Mouse (Mus musculus) embryonic stem cell, embryonic (primary cell): ENCODE data around the gene Madd.

Experiments used
- CTCF ChIA-PET, 4 experiments: fragments of 300-600 bp in 2 of 4; fragments of 350-600 bp in 2 of 4; sonication (Branson Sonifier 250); formaldehyde crosslinking; loops; one replicate each; lab custom pipeline; 2022; ENCODE audit warnings: inconsistent platforms in 2 of 4; lab: Charles Lee
- POLR2A ChIA-PET, 4 experiments: fragments of 300-600 bp in 2 of 4; fragments of 350-600 bp in 2 of 4; sonication (Branson Sonifier 250); formaldehyde crosslinking; loops; one replicate each; lab custom pipeline; 2022; ENCODE audit warnings: antibody characterized with exemption in 4 of 4, inconsistent platforms in 1 of 4; lab: Charles Lee

Madd gene

DNA sequence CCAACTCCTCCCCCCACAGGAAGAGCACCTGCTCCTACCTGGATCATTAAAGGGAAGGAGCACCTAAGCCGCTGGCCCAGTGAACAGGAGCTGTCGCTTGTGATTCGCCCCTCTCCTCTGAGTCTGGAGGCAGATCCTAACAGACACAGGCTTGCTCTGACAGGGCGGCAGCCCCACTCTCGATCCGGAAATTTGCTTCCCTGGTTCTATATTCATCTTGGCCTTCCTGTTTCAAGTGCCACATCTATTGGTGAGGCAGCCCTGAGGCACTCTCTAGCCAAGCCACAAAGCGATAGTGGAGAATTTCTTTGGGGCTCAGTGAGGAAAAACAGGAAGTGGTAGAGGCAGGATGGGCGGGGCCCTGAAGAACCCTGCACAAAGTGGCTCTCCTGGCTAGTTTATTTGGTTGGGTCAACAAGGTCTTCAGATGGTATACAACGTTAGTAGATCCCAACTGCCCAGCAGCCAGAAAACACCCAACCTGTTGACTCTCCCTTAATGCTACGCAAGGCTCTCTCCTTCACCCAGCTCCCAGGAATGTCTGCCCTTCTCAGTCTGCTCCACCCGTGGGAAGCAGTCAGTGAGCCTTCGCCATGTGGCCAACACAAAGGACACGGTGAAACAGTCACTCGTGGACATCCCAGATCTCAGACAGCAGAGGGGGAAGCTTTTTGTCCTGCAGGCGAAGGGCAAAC is at the start of gene Madd:
Gene Madd (minus strand): TSS at position 127 of the 695 bp plus-strand sequence.
- POLR2A ChIA-PET: interaction anchor here in 3 of 4 experiments (0.6 to 3.0 kb wide), 20 partner anchors 9 to 571 kb away, joined by 3 to 26 read pairs (median 4); partner anchors contain the start of genes Acp2 (in 2 of the 3), Ddb2 (in 2 of the 3), Nr1h3 (in 2 of the 3) and Arfgap2 (in 1 of the 3)
- CTCF ChIA-PET: interaction anchor here (0.6 to 3.1 kb wide), 10 partner anchors 10 to 462 kb away, joined by 3 to 13 read pairs (median 4); partner anchors contain the start of gene Ckap5 (in 1 of the 4)

DNA sequence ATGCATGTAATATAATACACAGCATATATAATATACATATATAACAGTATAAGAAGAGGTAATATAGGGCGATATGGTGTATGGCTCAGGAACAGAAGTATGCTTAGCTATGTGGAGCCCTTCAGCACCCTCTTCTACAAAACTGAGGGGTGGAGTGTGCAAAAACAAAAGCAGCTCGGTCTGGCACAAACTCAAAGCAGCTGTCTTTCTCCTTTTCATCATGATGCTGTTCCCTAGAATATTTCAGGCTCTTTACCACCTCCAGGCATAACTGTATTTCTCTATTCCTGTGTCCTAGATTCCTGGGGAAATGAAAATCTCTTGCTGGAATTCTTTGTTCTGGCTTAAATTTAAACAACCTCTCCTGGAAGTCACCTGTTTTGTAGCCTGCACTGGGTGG is 46.1 kb upstream of the Madd start:
- POLR2A ChIA-PET: interaction anchor here in 2 of 4 experiments (0.5 to 0.7 kb wide), 4 partner anchors 11 to 296 kb away, joined by 3 to 15 read pairs (median 4); no protein-coding TSS in a partner anchor
- CTCF ChIA-PET: interaction anchor here (0.6 to 1.0 kb wide), 4 partner anchors 30 to 688 kb away, joined by 3 to 5 read pairs (median 4); no protein-coding TSS in a partner anchor

DNA sequence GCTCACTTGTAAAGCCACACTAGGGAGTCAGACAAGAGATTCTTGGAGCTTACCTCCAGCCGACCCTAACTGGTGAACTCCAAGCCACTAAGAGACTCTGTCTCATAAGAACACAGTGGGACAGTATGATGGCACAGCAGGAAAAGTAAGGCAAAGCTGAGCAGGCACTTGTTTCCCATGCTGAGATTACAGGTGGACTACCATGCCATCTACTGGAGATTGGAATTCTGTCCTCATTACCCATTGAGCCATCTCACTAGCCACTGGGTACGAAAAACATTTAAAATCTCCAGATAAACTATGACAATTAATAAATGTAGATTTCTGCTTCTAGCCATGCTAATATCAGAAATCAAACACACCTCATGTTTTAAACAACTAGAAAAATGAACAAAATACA is 40.0 kb upstream of the Madd start:
- ChIA-PET CTCF (interaction anchor here in 2 of 4 experiments (0.8 to 2.9 kb wide), 3 partner anchors 108 to 257 kb away, joined by 3 to 14 read pairs (median 10); no protein-coding TSS in a partner anchor), POLR2A (interaction anchor here in 3 of 4 experiments (0.6 to 5.9 kb wide), 9 partner anchors 12 to 237 kb away, joined by 3 to 47 read pairs (median 6); partner anchors contain the start of genes Ddb2 (in 2 of the 3), Acp2 (in 1 of the 3) and Nr1h3 (in 1 of the 3))

DNA sequence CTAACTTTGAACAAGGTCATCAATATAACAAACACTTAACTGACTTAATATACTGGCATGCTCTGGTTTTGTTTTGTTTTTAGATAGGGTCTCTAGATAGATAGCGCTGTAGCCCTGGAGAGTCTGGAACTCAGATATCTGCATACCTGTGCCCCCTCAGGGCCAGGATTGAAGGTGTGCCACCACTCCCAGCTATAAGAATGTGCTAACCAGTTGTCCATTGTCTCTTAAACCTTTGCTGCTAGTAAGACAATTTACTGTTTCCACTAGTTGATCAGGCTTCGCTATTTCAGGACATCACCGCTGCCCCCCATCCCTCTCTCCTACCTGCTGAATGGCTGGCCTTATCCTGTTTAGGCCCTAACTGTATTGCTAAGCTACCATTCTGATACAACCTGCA is 36.9 kb upstream of the Madd start:
- ChIA-PET CTCF (no interaction called here), POLR2A (interaction anchor here in 2 of 4 experiments (0.9 to 5.9 kb wide), 4 partner anchors 15 to 44 kb away, joined by 4 to 47 read pairs (median 4); partner anchors contain the start of genes Acp2 (in 2 of the 2), Nr1h3 (in 2 of the 2), Arfgap2 (in 1 of the 2) and Ddb2 (in 1 of the 2))

DNA sequence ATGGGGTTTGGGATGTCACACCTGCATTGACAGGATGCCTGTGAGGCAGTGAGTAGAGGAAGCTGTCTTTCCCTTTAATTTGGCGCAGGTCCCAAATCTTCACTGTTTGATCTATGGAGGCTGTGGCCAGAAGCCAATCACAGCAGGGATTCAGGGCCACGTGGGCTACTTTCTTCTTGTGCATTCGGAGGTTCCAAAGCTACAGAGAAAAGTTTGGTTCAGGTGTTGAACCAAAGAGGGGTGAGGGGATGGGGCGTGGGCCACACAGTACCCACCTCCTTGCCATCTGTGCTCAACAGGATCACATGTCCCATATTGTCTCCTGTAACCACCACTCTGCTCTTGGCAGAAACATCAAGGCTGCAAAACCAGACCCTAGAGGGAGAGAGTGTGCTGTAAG is 33.4 kb upstream of the Madd start:
- CTCF ChIA-PET: interaction anchor here in 3 of 4 experiments (0.6 to 1.0 kb wide), 4 partner anchors 18 to 153 kb away, joined by 3 to 8 read pairs (median 3); no protein-coding TSS in a partner anchor

DNA sequence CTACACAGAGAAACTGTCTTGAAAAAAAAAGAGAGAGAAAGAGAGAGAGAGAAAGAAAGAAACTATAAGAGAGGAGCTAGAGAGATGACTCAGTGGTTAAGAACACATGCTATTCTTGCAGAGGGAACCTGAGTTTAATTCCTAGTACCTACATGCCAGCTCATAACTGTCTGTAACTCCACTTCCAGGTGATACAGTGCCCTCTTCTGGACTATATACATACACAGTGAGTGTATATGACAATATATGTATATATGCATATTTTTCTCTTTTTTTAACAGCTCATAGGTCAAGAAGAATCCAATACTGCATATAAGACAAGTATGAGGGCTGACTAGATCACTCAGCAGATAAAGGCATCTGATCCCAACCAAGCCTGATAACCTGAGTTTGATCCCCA is 29.7 kb upstream of the Madd start:
- ChIA-PET CTCF (interaction anchor here in 2 of 4 experiments (0.6 to 1.8 kb wide), 4 partner anchors 18 to 98 kb away, joined by 3 to 10 read pairs (median 6); no protein-coding TSS in a partner anchor), POLR2A (interaction anchor here in 2 of 4 experiments (0.5 to 2.3 kb wide), 7 partner anchors 10 to 251 kb away, joined by 3 to 10 read pairs (median 3); partner anchors contain the start of genes Ddb2 (in 1 of the 2) and Madd (in 1 of the 2))

More for the DNA sequence above, 33.4 kb upstream of the Madd start:
- POLR2A ChIA-PET: interaction anchor here in 2 of 4 experiments (1.2 to 3.7 kb wide), 8 partner anchors 9 to 106 kb away, joined by 3 to 13 read pairs (median 6); partner anchors contain the start of genes Ddb2 (in 2 of the 2), Acp2 (in 1 of the 2) and Nr1h3 (in 1 of the 2)

DNA sequence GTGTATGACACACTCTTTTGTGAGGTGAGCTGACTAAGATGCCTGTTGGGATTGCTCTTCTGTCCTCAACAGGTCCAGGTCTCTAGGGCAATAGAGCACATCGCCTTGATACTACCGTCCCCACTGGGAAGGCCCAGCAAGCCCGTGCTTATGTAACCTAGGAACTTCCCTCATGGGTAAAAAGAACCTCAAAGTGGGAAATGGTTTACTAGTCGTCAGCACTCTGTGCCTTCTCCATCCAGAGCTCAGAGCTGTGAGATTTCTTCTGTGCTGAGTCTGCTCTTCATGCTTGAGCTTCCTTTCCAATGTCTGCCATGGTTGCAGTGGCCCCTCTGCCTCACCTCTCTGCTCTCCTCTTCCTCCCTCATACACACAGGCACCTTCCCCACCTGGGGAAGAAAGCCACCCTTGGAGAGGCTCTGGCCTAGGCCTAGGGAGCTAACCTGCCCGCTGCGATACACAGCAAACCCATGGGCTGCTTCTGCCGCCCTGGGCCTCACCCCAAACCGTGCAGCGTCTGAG is 22.7 kb upstream of the Madd start:
- ChIA-PET POLR2A (interaction anchor here in 3 of 4 experiments (0.8 to 1.7 kb wide), 9 partner anchors 11 to 252 kb away, joined by 3 to 7 read pairs (median 3); partner anchors contain the start of genes Ddb2 (in 3 of the 3), Arfgap2 (in 1 of the 3) and Slc39a13 (in 1 of the 3)), CTCF (no interaction called here)

DNA sequence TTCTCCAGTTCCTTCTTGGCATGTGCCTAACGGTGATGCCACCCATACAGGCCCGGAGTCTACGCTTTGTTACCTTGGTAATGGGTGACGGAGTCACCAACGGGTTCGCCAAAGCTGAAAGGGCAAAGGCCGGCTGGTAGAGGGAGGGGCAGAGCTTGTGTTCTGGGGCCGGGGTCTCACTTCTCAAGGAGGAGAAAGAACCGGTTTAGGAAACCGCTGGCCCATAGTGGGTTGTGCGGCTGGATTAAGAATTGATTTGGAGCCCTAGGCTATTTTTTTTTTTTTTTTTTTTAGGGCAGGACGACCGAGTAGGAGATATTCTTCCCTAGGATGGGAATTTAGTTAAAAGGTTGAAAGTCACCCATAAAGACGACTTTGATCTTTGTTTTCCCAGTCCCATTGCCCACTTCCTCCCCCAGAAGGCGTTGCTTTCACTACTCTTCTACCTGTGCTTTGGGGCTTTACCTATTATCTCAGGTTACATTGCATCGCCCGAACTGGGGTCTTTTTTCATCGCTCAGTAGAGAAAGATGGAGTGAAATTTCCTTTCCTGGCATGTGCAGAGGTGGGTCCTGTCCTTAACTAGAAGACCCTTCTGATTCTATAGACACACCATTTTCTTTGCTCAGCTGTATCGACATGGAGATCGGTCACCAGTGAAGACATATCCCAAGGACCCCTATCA is 19.5 kb upstream of the Madd start:
- POLR2A ChIA-PET: interaction anchor here (0.6 to 3.8 kb wide), 48 partner anchors 8 to 447 kb away, joined by 3 to 35 read pairs (median 4); partner anchors contain the start of genes Ddb2 (in 4 of the 4), Madd (in 2 of the 4), Arfgap2 (in 1 of the 4) and Arhgap1 (in 1 of the 4)
- CTCF ChIA-PET: interaction anchor here (0.5 to 1.5 kb wide), 10 partner anchors 9 to 472 kb away, joined by 3 to 7 read pairs (median 4); partner anchors contain the start of gene Ddb2 (in 1 of the 4)

DNA sequence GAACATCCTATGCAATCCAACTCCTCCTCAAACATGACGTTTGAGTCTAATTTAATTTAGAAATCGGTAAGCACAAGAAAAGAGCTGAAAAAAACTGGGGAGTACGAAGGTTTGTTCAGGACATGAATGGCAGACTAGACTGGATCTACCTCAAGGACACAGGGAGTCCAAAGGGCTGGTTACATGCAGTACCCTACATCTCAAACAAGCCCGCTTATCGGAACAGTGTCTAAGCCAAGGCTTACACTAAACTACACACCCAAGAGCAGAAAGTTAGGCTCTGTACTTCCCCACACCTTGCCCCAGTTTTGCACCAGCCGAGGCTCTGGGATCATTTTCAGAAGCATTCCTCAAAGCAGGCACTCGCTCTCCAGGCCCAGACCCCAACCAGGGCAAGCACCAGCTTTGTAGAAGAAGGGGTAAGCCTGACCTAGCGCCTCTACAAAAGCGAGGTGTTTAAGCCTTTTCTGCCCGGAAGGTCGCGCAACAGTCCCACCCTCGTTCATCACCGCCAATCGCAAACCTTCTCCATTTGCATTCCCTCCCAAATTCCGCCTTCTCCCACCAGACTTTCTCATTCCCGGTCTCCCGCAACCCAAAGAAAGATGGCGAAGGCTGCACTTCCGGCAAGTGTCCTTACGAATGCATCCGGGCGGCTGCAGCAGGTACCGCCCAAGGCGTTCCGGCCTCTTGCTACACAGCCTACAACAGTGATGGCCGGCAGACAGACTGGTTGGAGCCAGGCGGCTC is 18.8 kb upstream of the Madd start, which contains the start of the genes Nr1h3 and Acp2:
Gene Nr1h3 (minus strand): TSS at position 613 of the 750 bp plus-strand sequence.
Gene Acp2 (plus strand): TSS at position 664 of the 750 bp plus-strand sequence.
- ChIA-PET POLR2A (interaction anchor here (0.7 to 3.8 kb wide), 43 partner anchors 8 to 448 kb away, joined by 3 to 35 read pairs (median 4); partner anchors contain the start of genes Ddb2 (in 4 of the 4), Madd (in 2 of the 4), Arfgap2 (in 1 of the 4) and Arhgap1 (in 1 of the 4)), CTCF (interaction anchor here (0.5 to 1.5 kb wide), 9 partner anchors 8 to 202 kb away, joined by 3 to 7 read pairs (median 4); partner anchors contain the start of gene Ddb2 (in 1 of the 4))

DNA sequence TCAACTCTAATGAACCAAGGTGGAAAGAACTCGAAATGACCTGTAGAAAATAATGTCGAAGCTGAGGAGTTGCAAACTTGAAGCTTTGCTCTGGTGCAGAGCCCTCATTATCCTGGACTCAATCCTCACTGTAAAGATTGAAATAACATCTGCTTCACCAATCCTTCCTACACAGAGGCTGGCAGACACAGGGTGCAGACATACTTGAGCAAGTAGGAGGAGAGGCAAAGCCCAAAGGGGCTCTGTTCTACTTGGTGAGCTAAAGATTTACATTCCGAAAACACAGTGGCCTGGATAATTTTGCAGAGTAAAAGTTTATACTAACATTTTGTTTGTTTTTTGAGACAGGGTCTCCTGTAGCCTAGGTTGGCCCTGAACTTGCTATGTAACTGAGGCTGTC is 15.3 kb upstream of the Madd start:
- ChIA-PET CTCF (interaction anchor here in 1 of 4 experiments (0.6 to 1.0 kb wide), 2 partner anchors 35 to 84 kb away, joined by 3 to 4 read pairs; no protein-coding TSS in a partner anchor), POLR2A (interaction anchor here in 1 of 4 experiments (0.9 to 1.5 kb wide), 2 partner anchors 38 to 86 kb away, joined by 3 to 4 read pairs; partner anchors contain the start of gene Ddb2)

DNA sequence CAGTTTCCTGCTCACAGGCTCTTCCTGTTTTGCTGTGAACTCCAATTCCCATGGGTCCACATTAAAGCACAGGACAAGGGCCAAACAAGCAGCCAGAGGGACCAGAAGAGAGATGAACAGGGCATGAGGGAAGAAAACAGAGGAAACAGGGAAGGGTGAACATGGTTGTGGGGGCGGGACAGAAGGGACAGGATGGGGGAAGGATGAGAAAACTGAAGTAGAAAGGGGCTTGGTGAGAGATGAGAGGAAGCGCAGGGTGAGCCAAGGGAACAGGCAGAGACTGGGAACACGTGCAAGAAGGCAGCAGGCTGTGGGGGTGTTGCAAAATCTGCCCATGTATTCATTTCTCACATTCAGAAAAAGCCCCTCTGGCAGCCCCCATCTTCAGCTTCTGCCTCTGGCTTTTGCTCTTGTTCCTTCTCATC is 13.0 kb upstream of the Madd start:
- POLR2A ChIA-PET: interaction anchor here in 2 of 4 experiments (0.6 to 2.4 kb wide), 5 partner anchors 8 to 219 kb away, joined by 3 to 12 read pairs (median 4); no protein-coding TSS in a partner anchor

DNA sequence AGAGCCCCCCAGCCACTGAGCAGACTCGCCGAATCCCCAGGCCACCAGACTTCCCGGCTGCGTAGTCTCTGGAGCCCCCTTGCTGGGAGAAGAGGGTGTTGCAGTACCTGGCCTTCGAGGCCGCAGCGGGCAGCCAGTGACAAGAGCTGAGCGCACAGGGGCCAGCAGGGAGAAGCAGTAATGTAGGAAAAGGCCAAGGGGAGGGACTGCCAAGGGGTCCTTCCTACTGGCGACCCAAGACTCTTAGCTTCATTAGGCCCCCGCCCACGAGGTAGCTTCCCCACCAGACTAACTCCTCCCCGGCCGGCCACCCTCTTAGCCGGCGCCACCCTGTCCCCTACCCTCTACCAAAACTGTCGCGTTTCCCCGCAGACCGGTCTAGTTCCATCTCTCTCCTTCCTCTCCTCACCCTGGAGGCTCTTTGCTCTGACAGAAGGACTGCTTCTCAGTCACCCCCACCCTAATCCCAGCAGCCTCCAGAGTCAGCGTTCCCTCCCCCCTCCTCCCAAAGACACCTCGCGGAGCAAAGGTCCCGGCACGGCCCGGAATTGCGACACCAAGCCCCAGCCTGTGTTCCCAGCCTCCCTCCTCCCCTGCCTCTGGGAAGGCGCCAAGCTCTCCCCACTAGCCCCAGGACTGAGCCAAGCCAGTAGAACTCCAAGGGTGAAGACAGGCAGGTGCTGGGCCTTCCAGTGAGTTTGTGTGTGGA is 11.1 kb upstream of the Madd start:
- ChIA-PET POLR2A (interaction anchor here in 3 of 4 experiments (0.5 to 2.4 kb wide), 32 partner anchors 9 to 433 kb away, joined by 3 to 19 read pairs (median 5); partner anchors contain the start of genes Ddb2 (in 2 of the 3), Madd (in 2 of the 3), Acp2 (in 1 of the 3) and Arfgap2 (in 1 of the 3)), CTCF (interaction anchor here (0.5 to 6.2 kb wide), 35 partner anchors 8 to 292 kb away, joined by 3 to 56 read pairs (median 4); partner anchors contain the start of genes Madd (in 2 of the 4), Mybpc3 (in 2 of the 4), Acp2 (in 1 of the 4) and Ddb2 (in 1 of the 4))

More for the DNA sequence above, 13.0 kb upstream of the Madd start:
- CTCF ChIA-PET: interaction anchor here in 2 of 4 experiments (0.8 to 3.0 kb wide), 3 partner anchors 81 kb away, joined by 3 to 34 read pairs (median 5); no protein-coding TSS in a partner anchor

DNA sequence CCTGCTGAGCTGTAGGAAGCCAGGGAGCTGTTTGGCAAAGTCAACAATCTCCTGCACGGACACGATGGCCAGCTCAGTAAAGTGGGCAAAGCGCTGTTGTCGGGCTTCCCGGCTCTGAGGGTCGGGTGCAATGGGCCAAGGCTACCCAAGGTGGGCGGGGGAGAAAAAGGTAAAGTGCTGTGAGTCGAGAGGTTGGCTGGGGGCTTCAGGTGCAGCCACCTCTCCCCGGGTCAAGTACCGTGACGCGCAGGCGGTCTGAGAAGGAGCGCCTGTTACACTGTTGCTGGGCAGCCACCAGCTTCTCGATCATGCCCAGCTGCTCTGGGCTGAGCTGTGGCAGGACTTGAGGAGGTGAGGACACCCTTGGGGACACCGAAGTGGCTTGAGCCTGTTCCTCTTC is 6.9 kb upstream of the Madd start:
- CTCF ChIA-PET: interaction anchor here in 2 of 4 experiments (0.5 to 6.2 kb wide), 3 partner anchors 75 to 703 kb away, joined by 3 to 56 read pairs (median 7); no protein-coding TSS in a partner anchor
- POLR2A ChIA-PET: interaction anchor here in 3 of 4 experiments (0.5 to 3.1 kb wide), 11 partner anchors 8 to 78 kb away, joined by 3 to 11 read pairs (median 4); partner anchors contain the start of genes Ddb2 (in 2 of the 3), Acp2 (in 1 of the 3), Arfgap2 (in 1 of the 3) and Nr1h3 (in 1 of the 3)

DNA sequence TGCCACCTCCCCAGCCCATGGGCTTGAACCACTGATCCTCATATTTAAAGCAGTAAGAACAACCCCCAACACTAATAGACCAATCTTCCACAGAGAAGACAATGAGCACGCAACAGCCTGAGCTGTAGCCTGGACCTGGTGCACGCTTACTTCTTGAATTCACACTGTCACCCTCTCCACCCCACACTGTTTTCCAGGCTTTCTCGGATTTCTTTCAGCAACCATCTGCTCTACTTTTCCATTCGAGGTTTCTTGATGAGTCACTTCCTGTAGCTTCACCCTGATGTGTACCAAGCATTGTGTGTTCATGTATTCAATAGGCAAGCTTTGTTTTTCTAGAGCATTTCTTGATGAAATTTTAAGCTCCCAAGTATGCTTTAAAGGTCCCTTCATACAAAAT is 3.8 kb upstream of the Madd start:
- ChIA-PET POLR2A (interaction anchor here in 2 of 4 experiments (0.7 to 1.0 kb wide), 2 partner anchors 15 to 176 kb away, joined by 3 read pairs; partner anchors contain the start of genes Acp2 (in 1 of the 2) and Nr1h3 (in 1 of the 2)), CTCF (interaction anchor here in 3 of 4 experiments (0.6 to 1.2 kb wide), 3 partner anchors 72 to 79 kb away, joined by 3 to 4 read pairs (median 4); no protein-coding TSS in a partner anchor)

DNA sequence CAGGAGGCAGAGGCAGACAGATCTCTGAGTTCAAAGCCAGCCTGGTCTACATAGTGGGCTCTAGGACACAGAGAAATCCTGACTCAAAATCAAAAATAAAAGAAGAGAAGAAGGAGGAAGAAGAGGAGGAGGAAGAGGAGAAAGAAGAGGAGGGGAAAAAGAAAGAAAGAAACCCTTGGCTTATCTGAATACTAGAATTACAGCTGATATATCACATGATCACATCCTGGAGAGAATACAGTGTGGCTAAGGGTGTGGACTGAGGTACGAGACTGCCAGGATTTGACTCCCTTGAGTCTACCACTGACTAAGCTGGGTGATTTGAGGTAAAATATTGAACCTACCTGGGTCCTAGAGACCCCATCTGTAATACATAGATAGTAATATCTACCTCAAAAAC is 2.6 kb upstream of the Madd start:
- POLR2A ChIA-PET: no interaction called here
- CTCF ChIA-PET: no interaction called here
